Mouse (Mus musculus) forebrain, embryonic 12.5 days (tissue): ENCODE data around the gene Prdm16. TPM values are rescaled to one million over a fixed set of nuclear protein-coding genes. Genes with fewer than 3 reads are reported as not detected.

Experiments
- ATAC-seq: fragments of 200-750 bp; cut with Nextera tagmentation; 2 replicates; pipeline ENCODE4 v1.8.0; 2017; ENCODE audit warnings: moderate TSS enrichment; ENCODE audit not compliant: low FRiP score
- H3K27ac ChIP-seq: fragments of 300-500 bp; sonication (generic); 2 replicates; pipeline ENCODE4 v1.5.1; 2016; ENCODE audit warnings: mild to moderate bottlenecking
- H3K27me3 ChIP-seq: fragments of 300-500 bp; sonication (generic); 2 replicates; pipeline ENCODE4 v1.6.1; 2016; ENCODE audit warnings: mild to moderate bottlenecking
- H3K36me3 ChIP-seq: fragments of 300-500 bp; sonication (generic); replicated peaks from 2 replicates; pipeline ENCODE4 v1.6.1; 2016; ENCODE audit warnings: mild to moderate bottlenecking
- H3K4me1 ChIP-seq: fragments of 300-500 bp; sonication (generic); 2 replicates; pipeline ENCODE4 v1.6.1; 2016
- H3K4me2 ChIP-seq: fragments of 300-500 bp; sonication (generic); 2 replicates; pipeline ENCODE4 v1.6.1; 2016; ENCODE audit warnings: mild to moderate bottlenecking, moderate library complexity
- H3K4me3 ChIP-seq: fragments of 300-500 bp; sonication (generic); replicated peaks from 2 replicates; pipeline ENCODE4 v1.5.1; 2016; ENCODE audit warnings: mild to moderate bottlenecking
- H3K9ac ChIP-seq: fragments of 300-500 bp; sonication (generic); 2 replicates; pipeline ENCODE4 v1.6.1; 2016; ENCODE audit warnings: mild to moderate bottlenecking
- H3K9me3 ChIP-seq: fragments of 300-500 bp; sonication (generic); 2 replicates; pipeline ENCODE4 v1.6.1; 2016
- WGBS: fragments of 180-500 bp; shearing (Covaris S2); methylation state at CpG from one replicate; pipeline ENCODE4 v1.1.7; 2016; 5-methylcytosine and 5-hydroxymethylcytosine counted together
- polyA plus RNA-seq: library from polyadenylated mRNA; unstranded; fragments of >200 nt; fragmentation: Nextera tagmentation; extraction: Ambion mirVana; gene quantifications from 2 replicates; pipeline ENCODE4 v1.2.1, GENCODE M21; 2016

Gene Prdm16
- polyA plus RNA-seq, 1 experiment from 2014 or later: 40.5 TPM

GRCm38 (mm10) chr4:154499701-154500523, 136.8 kb downstream of the Prdm16 start:
- Histone ChIP-seq H3K9me3 (no peaks in the 10 kb centered on the region), H3K27me3 (peaks cover 40% of the 10 kb centered on the region), H3K36me3 (no peaks in the 10 kb centered on the region), H3K4me1 (peaks cover 83% of the 10 kb centered on the region), H3K4me2 (peak overlapping the region; percentile 41), H3K9ac (peak overlapping the region; percentile 9; the same call in 1 of the 2 replicates), H3K4me3 (no peak overlapping the region), H3K27ac (peak overlapping the region; percentile 94)
- ATAC-seq: peak; percentile 84
- WGBS: 7% methylated on average over 28 of the region's 29 CpGs

- H3K27ac ChIP-seq: no peak overlapping the region
Measured at GRCm38 (mm10) chr4:154497423-154498175, 139.1 kb downstream of the Prdm16 start.

GRCm38 (mm10) chr4:154496991-154497390, 139.7 kb downstream of the Prdm16 start:
- Histone ChIP-seq H3K27ac (no peak overlapping the region), H3K27me3 (peaks cover 64% of the 10 kb centered on the region), H3K9ac (no peak overlapping the region), H3K4me2 (no peak overlapping the region), H3K4me1 (peaks cover 75% of the 10 kb centered on the region), H3K4me3 (no peak overlapping the region), H3K36me3 (no peaks in the 10 kb centered on the region), H3K9me3 (no peaks in the 10 kb centered on the region)
- 20% methylated on average over 7 of the region's 7 CpGs for WGBS
- ATAC-seq: no peak

More at GRCm38 (mm10) chr4:154497423-154498175, 139.1 kb downstream of the Prdm16 start:
- H3K27me3 ChIP-seq: peaks cover 63% of the 10 kb centered on the region
- no peak for ATAC-seq
- no peak overlapping the region for H3K9ac ChIP-seq
- no peaks in the 10 kb centered on the region for H3K9me3 ChIP-seq
- peaks cover 75% of the 10 kb centered on the region for H3K4me1 ChIP-seq
- H3K4me3 ChIP-seq: no peak overlapping the region
- H3K4me2 ChIP-seq: no peak overlapping the region
- no peaks in the 10 kb centered on the region for H3K36me3 ChIP-seq
- 74% methylated on average over 4 of the region's 4 CpGs for WGBS

- H3K4me1 ChIP-seq: peaks cover 74% of the 10 kb centered on the region
- 90% methylated on average over 5 of the region's 5 CpGs for WGBS
Measured at GRCm38 (mm10) chr4:154496522-154496921, 140.2 kb downstream of the Prdm16 start.

GRCm38 (mm10) chr4:154493996-154494395, 142.7 kb downstream of the Prdm16 start:
- Histone ChIP-seq H3K4me1 (peaks cover 61% of the 10 kb centered on the region), H3K9me3 (no peaks in the 10 kb centered on the region), H3K4me2 (no peak overlapping the region), H3K27me3 (peaks cover 87% of the 10 kb centered on the region), H3K9ac (no peak overlapping the region), H3K27ac (no peak overlapping the region), H3K4me3 (no peak overlapping the region), H3K36me3 (no peaks in the 10 kb centered on the region)
- ATAC-seq: no peak
- 59% methylated on average over 4 of the region's 4 CpGs for WGBS

More at GRCm38 (mm10) chr4:154496522-154496921, 140.2 kb downstream of the Prdm16 start:
- ATAC-seq: no peak
- no peak overlapping the region for H3K9ac ChIP-seq
- H3K4me3 ChIP-seq: no peak overlapping the region
- no peaks in the 10 kb centered on the region for H3K36me3 ChIP-seq
- H3K27ac ChIP-seq: no peak overlapping the region
- H3K27me3 ChIP-seq: peaks cover 68% of the 10 kb centered on the region
- H3K9me3 ChIP-seq: no peaks in the 10 kb centered on the region
- no peak overlapping the region for H3K4me2 ChIP-seq

GRCm38 (mm10) chr4:154492714-154493121, 144.0 kb downstream of the Prdm16 start:
- Histone ChIP-seq H3K27ac (no peak overlapping the region), H3K4me2 (peak overlapping the region; percentile 13), H3K9ac (no peak overlapping the region), H3K36me3 (no peaks in the 10 kb centered on the region), H3K27me3 (peaks cover 96% of the 10 kb centered on the region), H3K4me3 (no peak overlapping the region), H3K4me1 (peaks cover 61% of the 10 kb centered on the region), H3K9me3 (no peaks in the 10 kb centered on the region)
- ATAC-seq: 0 out of 2 replicates have a peak, but pooled peaks have one; percentile 13
- WGBS: 10% methylated on average over 11 of the region's 11 CpGs

- WGBS: 43% methylated on average over 7 of the region's 7 CpGs
- Histone ChIP-seq H3K4me2 (no peak overlapping the region), H3K9me3 (no peaks in the 10 kb centered on the region), H3K4me1 (peaks cover 57% of the 10 kb centered on the region), H3K4me3 (no peak overlapping the region), H3K9ac (no peak overlapping the region), H3K27me3 (peaks cover 97% of the 10 kb centered on the region), H3K27ac (no peak overlapping the region), H3K36me3 (no peaks in the 10 kb centered on the region)
- ATAC-seq: no peak
Measured at GRCm38 (mm10) chr4:154492268-154492667, 144.4 kb downstream of the Prdm16 start.

- peaks cover 40% of the 10 kb centered on the region for H3K4me1 ChIP-seq
- no peak for ATAC-seq
Measured at GRCm38 (mm10) chr4:154488031-154488430, 148.6 kb downstream of the Prdm16 start.

GRCm38 (mm10) chr4:154482695-154483094, 154.0 kb downstream of the Prdm16 start:
- Histone ChIP-seq H3K27ac (no peak overlapping the region), H3K9ac (no peak overlapping the region), H3K27me3 (peaks cover 86% of the 10 kb centered on the region), H3K4me3 (no peak overlapping the region), H3K4me2 (no peak overlapping the region), H3K4me1 (peaks cover 20% of the 10 kb centered on the region), H3K36me3 (no peaks in the 10 kb centered on the region), H3K9me3 (no peaks in the 10 kb centered on the region)
- no peak for ATAC-seq
- 89% methylated on average over 14 of the region's 14 CpGs for WGBS

More at GRCm38 (mm10) chr4:154488031-154488430, 148.6 kb downstream of the Prdm16 start:
- Histone ChIP-seq H3K9me3 (no peaks in the 10 kb centered on the region), H3K4me2 (no peak overlapping the region), H3K36me3 (no peaks in the 10 kb centered on the region), H3K9ac (no peak overlapping the region), H3K27ac (no peak overlapping the region), H3K27me3 (peaks cover 90% of the 10 kb centered on the region), H3K4me3 (no peak overlapping the region)
- 26% methylated on average over 5 of the region's 5 CpGs for WGBS

GRCm38 (mm10) chr4:154481771-154482637, 154.7 kb downstream of the Prdm16 start:
- H3K27me3 ChIP-seq: peaks cover 85% of the 10 kb centered on the region
- 72% methylated on average over 14 of the region's 14 CpGs for WGBS
- no peak overlapping the region for H3K27ac ChIP-seq
- ATAC-seq: no peak
- H3K4me3 ChIP-seq: no peak overlapping the region
- no peaks in the 10 kb centered on the region for H3K9me3 ChIP-seq
- H3K4me1 ChIP-seq: peaks cover 19% of the 10 kb centered on the region
- no peak overlapping the region for H3K9ac ChIP-seq
- no peak overlapping the region for H3K4me2 ChIP-seq
- no peaks in the 10 kb centered on the region for H3K36me3 ChIP-seq

GRCm38 (mm10) chr4:154480544-154481260, 156.0 kb downstream of the Prdm16 start:
- Histone ChIP-seq H3K4me3 (no peak overlapping the region), H3K27ac (no peak overlapping the region), H3K36me3 (no peaks in the 10 kb centered on the region), H3K4me2 (no peak overlapping the region), H3K27me3 (peaks cover 92% of the 10 kb centered on the region), H3K4me1 (peaks cover 19% of the 10 kb centered on the region), H3K9me3 (no peaks in the 10 kb centered on the region), H3K9ac (no peak overlapping the region)
- 80% methylated on average over 9 of the region's 9 CpGs for WGBS
- ATAC-seq: no peak
